Mouse (Mus musculus) embryonic facial prominence, embryonic 14.5 days (tissue): ENCODE data around the gene Lrg1. TPM values are rescaled to one million over a fixed set of nuclear protein-coding genes. Genes with fewer than 3 reads are reported as not detected.

Experiments
- ATAC-seq: fragments of 200-750 bp; cut with Nextera tagmentation; 2 replicates; pipeline ENCODE4 v1.8.0; 2017; ENCODE audit warnings: low read depth, moderate number of reproducible peaks, moderate TSS enrichment
- DNase-seq: peaks from one replicate; pipeline ENCODE4 v3.0.0-alpha.2; 2015; ENCODE audit warnings: low spot score
- H3K27ac ChIP-seq: fragments of 300-500 bp; sonication (generic); replicated peaks from 2 replicates; pipeline ENCODE4 v1.5.1; 2014; ENCODE audit warnings: low read depth, mild to moderate bottlenecking, low read length, moderate library complexity
- H3K27me3 ChIP-seq: fragments of 300-500 bp; sonication (generic); replicated peaks from 2 replicates; pipeline ENCODE4 v1.6.1; 2014; ENCODE audit warnings: low read length; ENCODE audit not compliant: control insufficient read depth, insufficient read depth
- H3K36me3 ChIP-seq: fragments of 300-500 bp; sonication (generic); 2 replicates; pipeline ENCODE4 v1.6.1; 2014; ENCODE audit warnings: low read length, mixed read lengths; ENCODE audit not compliant: control insufficient read depth, insufficient read depth
- H3K4me1 ChIP-seq: fragments of 300-500 bp; sonication (generic); 2 replicates; pipeline ENCODE4 v1.6.1; 2014; ENCODE audit warnings: antibody characterized with exemption, low read length; ENCODE audit not compliant: control insufficient read depth, insufficient read depth
- H3K4me2 ChIP-seq: fragments of 300-500 bp; sonication (generic); 2 replicates; pipeline ENCODE4 v1.6.1; 2014; ENCODE audit warnings: low read depth, mild to moderate bottlenecking, low read length, moderate library complexity, mixed read lengths
- H3K4me3 ChIP-seq: fragments of 300-500 bp; sonication (generic); 2 replicates; pipeline ENCODE4 v1.5.1; 2014; ENCODE audit warnings: low read depth, mild to moderate bottlenecking, low read length
- H3K9ac ChIP-seq: fragments of 300-500 bp; sonication (generic); 2 replicates; pipeline ENCODE4 v1.6.1; 2014; ENCODE audit warnings: low read depth, mild to moderate bottlenecking, low read length, moderate library complexity, mixed read lengths
- H3K9me3 ChIP-seq: fragments of 300-500 bp; sonication (generic); 2 replicates; pipeline ENCODE4 v1.6.1; 2016; ENCODE audit warnings: low read length; ENCODE audit not compliant: control insufficient read depth
- WGBS: fragments of 180-500 bp; shearing (Covaris S2); extraction: QIAGEN DNeasy Blood & Tissue Kit; methylation state at CpG from one replicate; pipeline ENCODE4 v1.1.7; 2014; 5-methylcytosine and 5-hydroxymethylcytosine counted together
- polyA plus RNA-seq: library from polyadenylated mRNA; unstranded; fragments of >200 nt; fragmentation: Nextera tagmentation; extraction: Ambion mirVana; gene quantifications from 2 replicates; pipeline ENCODE4 v1.2.1, GENCODE M21; 2014

Gene Lrg1
- polyA plus RNA-seq, 1 experiment from 2014 or later, result 1.3 TPM

DNA sequence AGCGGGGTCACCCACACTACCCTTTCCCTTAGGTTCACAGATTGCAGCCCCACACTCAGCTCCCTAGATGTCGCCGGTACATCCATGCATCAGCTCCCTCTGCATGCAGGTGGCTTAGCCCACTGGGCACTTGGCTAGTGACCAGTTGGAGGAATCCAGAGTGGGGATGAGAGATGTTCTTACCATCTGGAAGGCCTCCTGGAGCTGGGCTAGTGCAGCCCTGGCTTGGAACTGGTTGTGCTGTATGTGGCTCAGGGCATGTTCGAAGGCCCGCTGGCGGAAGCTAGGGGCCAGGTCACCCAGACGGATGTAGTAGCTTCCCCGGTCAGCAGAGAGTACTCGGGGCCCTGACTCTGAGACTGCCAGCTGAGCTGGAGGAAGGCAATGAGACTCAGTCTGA, 18.9 kb downstream of the Lrg1 start:
- no peak for DNase-seq
- WGBS, result 90% methylated on average over 9 of the region's 9 CpGs
- peaks cover 59% of the 10 kb centered on the region for H3K36me3 ChIP-seq

DNA sequence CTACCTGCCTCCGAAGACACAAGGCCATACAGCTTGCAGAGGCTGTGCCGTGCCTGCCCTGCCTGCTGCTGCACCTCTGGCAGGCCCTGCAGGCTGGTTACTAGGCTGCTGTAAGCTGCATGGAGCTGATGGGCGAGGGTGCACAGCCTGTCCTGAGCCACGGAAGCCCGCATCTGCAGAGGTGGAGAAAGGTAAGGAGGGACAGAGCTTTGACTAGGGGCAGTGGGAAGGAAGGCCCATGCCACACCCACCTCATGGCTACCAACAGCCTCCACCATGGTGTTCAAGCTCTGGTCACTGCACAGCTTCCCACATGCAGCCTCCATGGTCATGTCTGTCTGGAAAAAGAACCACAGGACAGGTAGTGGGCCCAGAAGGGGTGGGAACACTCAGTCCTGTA, 19.6 kb downstream of the Lrg1 start:
- Histone ChIP-seq H3K36me3 (peaks cover 67% of the 10 kb centered on the region), H3K27ac (no peak overlapping the region), H3K27me3 (no peaks in the 10 kb centered on the region), H3K4me3 (no peak overlapping the region), H3K9me3 (no peaks in the 10 kb centered on the region), H3K4me1 (no peaks in the 10 kb centered on the region), H3K4me2 (no peak overlapping the region), H3K9ac (no peak overlapping the region)
- DNase-seq (no peak), ATAC-seq (no peak)
- 100% methylated on average over 5 of the region's 5 CpGs for WGBS

More for the DNA sequence above, 18.9 kb downstream of the Lrg1 start:
- no peak for ATAC-seq
- no peaks in the 10 kb centered on the region for H3K27me3 ChIP-seq
- no peak overlapping the region for H3K27ac ChIP-seq
- H3K4me3 ChIP-seq, result no peak overlapping the region
- H3K9me3 ChIP-seq, result no peaks in the 10 kb centered on the region
- no peaks in the 10 kb centered on the region for H3K4me1 ChIP-seq
- H3K4me2 ChIP-seq, result no peak overlapping the region
- H3K9ac ChIP-seq, result no peak overlapping the region

DNA sequence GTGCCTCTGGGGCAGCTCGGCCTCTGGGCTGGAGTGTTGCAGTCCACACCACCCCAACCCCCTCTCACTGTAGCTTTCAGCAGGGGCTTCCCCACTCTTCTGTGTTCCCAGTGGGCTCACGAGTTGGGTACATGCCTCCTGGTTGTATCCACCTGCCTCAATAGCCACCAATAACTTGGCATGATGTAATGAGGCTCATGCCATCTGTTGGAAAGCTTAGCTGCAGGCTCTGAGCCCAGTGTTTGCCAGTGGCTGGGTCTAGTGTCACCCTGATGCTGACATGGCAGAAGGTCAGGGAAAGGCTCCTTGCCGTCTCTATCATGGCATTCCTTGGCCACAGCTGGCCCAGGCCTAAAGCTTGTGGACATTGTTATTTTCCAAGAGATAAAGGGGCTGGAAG, 21.0 kb downstream of the Lrg1 start:
- Histone ChIP-seq H3K27ac (no peak overlapping the region), H3K4me2 (no peak overlapping the region), H3K4me1 (no peaks in the 10 kb centered on the region), H3K9me3 (no peaks in the 10 kb centered on the region), H3K36me3 (peaks cover 81% of the 10 kb centered on the region), H3K4me3 (no peak overlapping the region), H3K9ac (no peak overlapping the region), H3K27me3 (no peaks in the 10 kb centered on the region)
- no peak for ATAC-seq
- DNase-seq, result no peak
- 96% methylated on average over 2 of the region's 3 CpGs for WGBS

DNA sequence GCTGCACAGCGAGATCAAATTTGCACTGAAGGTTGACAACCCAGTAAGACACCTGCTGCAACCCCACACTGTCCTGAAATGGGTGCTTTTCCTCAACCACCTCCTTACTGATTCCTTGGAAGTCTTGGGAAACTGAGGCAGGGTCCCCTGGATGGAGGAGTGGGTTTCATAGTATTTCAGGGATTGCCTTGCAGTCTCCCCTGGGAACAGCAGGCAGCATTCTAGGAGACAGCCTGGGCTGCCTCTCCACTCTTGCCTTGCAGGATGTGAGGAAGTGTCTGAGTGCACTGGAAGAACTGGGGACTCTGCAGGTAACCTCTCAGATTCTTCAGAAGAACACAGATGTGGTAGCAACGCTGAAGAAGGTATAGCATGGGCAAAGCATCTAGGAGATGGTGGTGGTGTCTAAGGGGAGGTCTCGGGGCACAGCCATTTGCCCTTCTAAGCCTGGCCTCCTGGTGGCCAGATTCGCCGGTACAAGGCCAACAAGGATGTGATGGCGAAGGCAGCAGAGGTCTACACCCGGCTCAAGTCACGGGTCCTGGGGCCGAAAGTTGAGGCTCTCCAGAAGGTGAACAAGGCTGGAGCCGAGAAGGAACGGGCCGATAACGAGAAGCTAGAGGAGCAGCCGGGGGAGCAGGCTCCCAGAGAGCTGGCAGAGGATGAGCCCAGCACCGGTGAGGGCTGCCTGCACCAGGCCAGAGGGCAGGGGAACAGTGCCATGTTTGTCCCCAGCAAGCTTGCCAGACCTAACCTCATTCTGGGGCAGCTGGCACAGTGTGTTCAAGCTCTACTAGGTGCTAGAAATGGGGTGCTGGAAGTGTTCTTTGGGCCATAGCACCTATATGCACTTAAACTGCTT, 22.9 kb downstream of the Lrg1 start:
- no peaks in the 10 kb centered on the region for H3K4me1 ChIP-seq
- no peak for ATAC-seq
- peaks cover 90% of the 10 kb centered on the region for H3K36me3 ChIP-seq

DNA sequence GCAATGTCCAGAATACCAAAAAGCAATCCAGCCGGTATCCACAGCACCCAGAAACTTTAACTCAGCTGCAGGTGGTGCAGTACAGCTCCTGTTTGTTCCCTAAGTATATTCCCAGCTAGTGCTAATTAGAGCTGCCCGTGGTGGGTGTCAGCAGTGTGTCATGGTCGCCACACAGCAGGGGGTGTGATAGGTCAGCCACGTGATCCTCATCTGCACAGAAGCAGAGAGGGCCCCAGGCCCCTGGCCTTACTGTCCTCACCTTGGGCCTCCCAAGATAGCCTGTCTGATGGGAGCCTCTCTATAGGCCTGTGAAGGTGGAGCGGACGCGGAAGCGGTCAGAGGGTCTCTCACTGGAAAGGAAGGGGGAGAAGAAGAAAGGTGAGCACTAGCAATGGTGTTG, 23.6 kb downstream of the Lrg1 start:
- ATAC-seq (no peak), DNase-seq (no peak)
- peaks cover 90% of the 10 kb centered on the region for H3K36me3 ChIP-seq

More for the DNA sequence above, 22.9 kb downstream of the Lrg1 start:
- Histone ChIP-seq H3K4me3 (no peak overlapping the region), H3K9ac (no peak overlapping the region), H3K9me3 (no peaks in the 10 kb centered on the region), H3K27ac (no peak overlapping the region), H3K27me3 (no peaks in the 10 kb centered on the region), H3K4me2 (no peak overlapping the region)
- DNase-seq, result no peak
- 91% methylated on average over 15 of the region's 15 CpGs for WGBS

DNA sequence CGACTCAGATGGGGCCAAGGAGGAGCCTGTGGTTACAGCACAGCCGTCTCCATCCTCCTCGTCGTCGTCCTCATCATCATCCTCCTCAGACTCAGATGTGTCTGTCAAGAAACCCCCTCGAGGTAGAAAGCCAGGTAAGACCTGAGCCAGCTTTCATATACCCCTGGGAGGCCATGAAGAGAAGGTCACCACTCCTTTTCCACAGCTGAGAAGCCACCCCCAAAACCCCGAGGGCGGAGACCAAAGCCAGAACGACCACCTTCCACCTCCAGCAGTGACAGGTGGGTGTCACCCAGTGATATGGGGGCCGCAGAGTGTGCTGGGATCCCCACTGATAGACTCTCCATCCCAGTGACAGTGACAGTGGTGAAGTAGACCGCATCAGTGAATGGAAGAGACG, 24.9 kb downstream of the Lrg1 start:
- no peaks in the 10 kb centered on the region for H3K27me3 ChIP-seq
- ATAC-seq, result no peak
- H3K4me1 ChIP-seq, result no peaks in the 10 kb centered on the region
- no peak overlapping the region for H3K27ac ChIP-seq
- peaks cover 84% of the 10 kb centered on the region for H3K36me3 ChIP-seq
- H3K4me2 ChIP-seq, result no peak overlapping the region
- 88% methylated on average over 12 of the region's 12 CpGs for WGBS
- no peak for DNase-seq
- no peak overlapping the region for H3K9ac ChIP-seq
- no peaks in the 10 kb centered on the region for H3K9me3 ChIP-seq
- no peak overlapping the region for H3K4me3 ChIP-seq

More for the DNA sequence above, 23.6 kb downstream of the Lrg1 start:
- H3K27me3 ChIP-seq, result no peaks in the 10 kb centered on the region
- H3K9me3 ChIP-seq, result no peaks in the 10 kb centered on the region
- no peak overlapping the region for H3K4me2 ChIP-seq
- no peak overlapping the region for H3K27ac ChIP-seq
- H3K4me1 ChIP-seq, result no peaks in the 10 kb centered on the region
- no peak overlapping the region for H3K9ac ChIP-seq
- H3K4me3 ChIP-seq, result no peak overlapping the region
- WGBS, result 92% methylated on average over 8 of the region's 8 CpGs

DNA sequence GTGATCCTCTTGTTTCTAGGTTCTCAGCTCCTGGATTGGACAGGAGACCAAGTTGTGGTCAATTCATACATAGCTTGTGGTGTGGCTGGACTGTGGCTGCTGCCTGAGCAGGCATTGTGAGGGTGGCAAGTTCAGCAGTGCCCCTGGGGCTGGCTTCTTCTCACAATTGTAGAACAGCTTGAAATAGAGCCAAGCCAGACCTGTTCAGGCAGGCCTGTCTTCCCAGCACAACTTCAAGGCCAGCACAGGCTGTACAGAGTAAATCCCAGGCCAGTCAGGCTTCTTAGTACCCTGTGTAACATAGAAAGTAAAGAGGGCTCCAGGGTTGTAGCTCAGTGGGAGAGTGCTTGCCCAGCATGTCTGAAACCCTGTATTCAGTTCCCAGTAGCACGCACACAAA, 29.0 kb downstream of the Lrg1 start:
- WGBS, result 87% methylated on average over 1 of the region's 1 CpGs
- H3K9me3 ChIP-seq, result no peaks in the 10 kb centered on the region
- no peak overlapping the region for H3K9ac ChIP-seq
- no peak overlapping the region for H3K27ac ChIP-seq
- DNase-seq (peak; percentile 67), ATAC-seq (peak; percentile 56)
- no peaks in the 10 kb centered on the region for H3K27me3 ChIP-seq
- no peaks in the 10 kb centered on the region for H3K4me1 ChIP-seq
- peaks cover 75% of the 10 kb centered on the region for H3K36me3 ChIP-seq
- no peak overlapping the region for H3K4me2 ChIP-seq
- H3K4me3 ChIP-seq, result no peak overlapping the region

DNA sequence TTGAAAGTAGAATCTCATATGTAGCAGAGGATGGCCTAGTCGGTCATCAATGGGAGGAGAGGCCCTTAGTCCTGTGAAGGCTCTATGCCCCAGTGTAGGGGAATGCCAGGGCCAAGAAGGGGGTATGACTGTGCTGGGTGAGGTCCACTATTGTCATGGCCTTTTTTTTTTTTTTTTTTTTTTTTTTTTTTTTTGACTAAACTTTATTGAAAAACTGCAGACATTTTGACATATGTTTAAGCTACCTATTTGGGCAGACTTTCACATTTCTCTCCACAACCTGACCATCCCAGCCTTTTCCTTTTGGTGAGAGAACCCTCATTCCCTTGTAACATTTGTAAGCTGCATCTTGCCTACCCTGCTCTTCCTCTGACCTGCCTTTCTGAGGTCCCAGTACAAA, 29.5 kb downstream of the Lrg1 start:
- WGBS, result 69% methylated on average over 1 of the region's 1 CpGs

More for the DNA sequence above, 29.5 kb downstream of the Lrg1 start:
- no peak for ATAC-seq
- Histone ChIP-seq H3K4me2 (no peak overlapping the region), H3K27me3 (no peaks in the 10 kb centered on the region), H3K4me3 (no peak overlapping the region), H3K27ac (no peak overlapping the region), H3K9me3 (no peaks in the 10 kb centered on the region), H3K36me3 (peaks cover 75% of the 10 kb centered on the region), H3K4me1 (no peaks in the 10 kb centered on the region), H3K9ac (no peak overlapping the region)
- DNase-seq, result no peak
